16 mouse cellular contexts compared by ENCODE assay signal in genomic region chr13:42238520-42238919, GRCm38 (mm10).
"Had no signal": no experiment of that assay in that cellular context is flagged by ENCODE, and none has a peak within 500 bp of the region (broad histone marks: within the 10 kb centered on the region; RNA-seq: fewer than 3 reads in every experiment).

No protein-coding gene starts in this region.

- H3K4me3 ChIP-seq: liver, embryonic 12.5 days; megakaryocyte, embryonic 14.5 days; midbrain, embryonic 13.5 days; midbrain, embryonic 15.5 days; neural tube, embryonic 12.5 days; stomach, embryonic 15.5 days had no signal

- H3K4me1 ChIP-seq: liver, embryonic 12.5 days; megakaryocyte, embryonic 14.5 days; midbrain, embryonic 15.5 days; neural tube, embryonic 12.5 days; stomach, embryonic 15.5 days had no signal

- ATAC-seq: liver, embryonic 12.5 days; liver, postnatal 0 days; midbrain, embryonic 13.5 days; midbrain, embryonic 15.5 days had no signal

- H3K9me3 ChIP-seq: liver, embryonic 12.5 days; midbrain, embryonic 13.5 days; midbrain, embryonic 15.5 days; neural tube, embryonic 12.5 days; stomach, embryonic 15.5 days had no signal

- H3K9ac ChIP-seq: liver, embryonic 12.5 days; liver, embryonic 14.5 days; liver, postnatal 0 days; lung, embryonic 14.5 days; midbrain, embryonic 13.5 days; midbrain, embryonic 15.5 days; neural tube, embryonic 12.5 days; stomach, embryonic 15.5 days had no signal

- H3K4me2 ChIP-seq: liver, embryonic 12.5 days; lung, embryonic 14.5 days; midbrain, embryonic 11.5 days; midbrain, embryonic 13.5 days; midbrain, embryonic 15.5 days; neural tube, embryonic 12.5 days; stomach, embryonic 15.5 days had no signal

- DNase-seq: liver, postnatal 0 days; lung, embryonic 14.5 days; right cerebral cortex, postnatal 14 days; thymus, adult 2 months; thymus, postnatal 25 days; thymus, postnatal 4 days had no signal

- H3K27me3 ChIP-seq: liver, embryonic 12.5 days; megakaryocyte, embryonic 14.5 days; midbrain, embryonic 13.5 days; midbrain, embryonic 15.5 days; neural tube, embryonic 12.5 days; stomach, embryonic 15.5 days had no signal

- H3K27ac ChIP-seq: liver, embryonic 12.5 days; liver, embryonic 14.5 days; macrophage; midbrain, embryonic 13.5 days; midbrain, embryonic 15.5 days; neural tube, embryonic 12.5 days; stomach, embryonic 15.5 days; stomach, postnatal 0 days had no signal

- H3K36me3 ChIP-seq: liver, embryonic 12.5 days; midbrain, embryonic 13.5 days; midbrain, embryonic 15.5 days; neural tube, embryonic 12.5 days; stomach, embryonic 15.5 days had no signal
